Mouse (Mus musculus) neural tube, postnatal 0 days (tissue): Measurements from ENCODE around the gene Vti1a. TPM values are rescaled to one million over a fixed set of nuclear protein-coding genes. Genes with fewer than 3 reads are reported as not detected.

Experiments
- polyA plus RNA-seq: library from polyadenylated mRNA; unstranded; fragments of >200 nt; fragmentation: Nextera tagmentation; extraction: Ambion mirVana; gene quantifications from 2 replicates; pipeline ENCODE4 v1.2.1, GENCODE M21; 2015

Vti1a gene
- 26.8 and 27.5 TPM in 2 replicates for polyA plus RNA-seq

GRCm38 (mm10) chr19:55316109-55316714, at the start of gene Vti1a:
Gene Vti1a (plus strand): TSS chr19:55316295.

GRCm38 (mm10) chr19:55315452-55316108, 515 bp upstream of the Vti1a start, which contains the start of gene Zdhhc6:
Gene Zdhhc6 (minus strand): TSS chr19:55316032.

Other genes starting within 250 kb of the Vti1a start
- 19.1 and 21.8 TPM in 2 replicates for gene Gpam, start 189.1 kb upstream of the Vti1a start, polyA plus RNA-seq
- gene Tectb, start 135.6 kb upstream of the Vti1a start, polyA plus RNA-seq = 0.10 and 0.15 TPM in 2 replicates
- gene Gucy2g, start 75.1 kb upstream of the Vti1a start, polyA plus RNA-seq = 0.09 and 0.14 TPM in 2 replicates
- gene Acsl5, start 64.4 kb upstream of the Vti1a start, polyA plus RNA-seq = 18.8 and 22.0 TPM in 2 replicates
- gene Zdhhc6, start 263 bp upstream of the Vti1a start, polyA plus RNA-seq = 56.9 and 57.4 TPM in 2 replicates